Mouse (Mus musculus) CD4-positive helper T cell, adult 2 months (primary cell): ENCODE results near the gene Gm20855.
"Not testable (repeated sequence)": the region's sequence is repeated elsewhere in the genome, so short reads cannot be mapped to it uniquely, and the experiment has no call there.

ENCODE experiments used
- DNase-seq: peaks from one replicate; pipeline ENCODE4 v3.0.0-alpha.2; 2012; ENCODE audit warnings: low read depth, missing footprints, low spot score

The Gm20855 gene

DNA sequence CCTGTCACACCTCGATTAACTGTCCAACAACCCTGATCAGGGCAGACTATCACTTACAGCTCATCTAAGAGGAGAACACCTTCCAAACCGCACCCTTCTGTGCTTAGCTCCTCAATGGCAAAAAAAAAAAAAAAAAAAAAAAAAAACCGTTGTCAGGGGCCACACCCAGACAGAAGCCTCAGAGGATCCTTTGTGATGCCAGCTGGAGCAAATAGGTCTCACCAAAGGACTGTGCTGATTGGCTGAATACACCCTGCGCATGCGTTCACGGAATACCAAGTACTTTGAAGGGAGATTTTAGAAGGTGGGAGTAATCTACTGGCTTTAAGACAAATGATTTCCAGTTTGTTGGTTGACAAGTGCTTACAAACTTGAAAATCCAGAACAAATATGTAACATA lies at the start of gene Gm20855:
Gene Gm20855, minus strand, starts transcription at position 101 of the 400 bp plus-strand sequence.
- DNase-seq = not testable (repeated sequence)
